Mouse (Mus musculus) embryonic fibroblast, embryonic 13.5 days (primary cell): ENCODE data around the gene Stom. TPM values are rescaled to one million over a fixed set of nuclear protein-coding genes. Genes with fewer than 3 reads are reported as not detected.

ENCODE experiments used
- H3K27ac ChIP-seq: 2 replicates; pipeline ENCODE4 v1.5.1; 2012; ENCODE audit warnings: low read length, control low read depth, inconsistent platforms; ENCODE audit not compliant: insufficient read depth
- H3K4me1 ChIP-seq: 2 replicates; pipeline ENCODE4 v1.6.1; 2011; ENCODE audit warnings: low read length; ENCODE audit not compliant: control insufficient read depth, insufficient read depth
- H3K4me3 ChIP-seq: 2 replicates; pipeline ENCODE4 v1.5.1; 2011; ENCODE audit warnings: mild to moderate bottlenecking, control low read depth, low read length; ENCODE audit not compliant: insufficient read depth
- CTCF ChIP-seq: IDR thresholded peaks from 2 replicates; pipeline ENCODE4 v1.5.1; 2011; ENCODE audit warnings: mild to moderate bottlenecking, control low read depth, low read length, moderate library complexity, borderline replicate concordance; ENCODE audit not compliant: insufficient read depth
- POLR2A ChIP-seq: IDR thresholded peaks from 2 replicates; pipeline ENCODE4 v1.6.1; 2011; ENCODE audit warnings: low read depth, mild to moderate bottlenecking, control low read depth, low read length, moderate library complexity
- polyA plus RNA-seq: library from polyadenylated mRNA; stranded (reverse); fragments of >200 nt; gene quantifications from 2 replicates; pipeline ENCODE4 v1.2.4, GENCODE M21; 2011; ENCODE audit warnings: low read depth; ENCODE audit not compliant: missing spikeins, insufficient read length

Stom gene
- polyA plus RNA-seq, 1 experiment = 36.2 TPM

DNA sequence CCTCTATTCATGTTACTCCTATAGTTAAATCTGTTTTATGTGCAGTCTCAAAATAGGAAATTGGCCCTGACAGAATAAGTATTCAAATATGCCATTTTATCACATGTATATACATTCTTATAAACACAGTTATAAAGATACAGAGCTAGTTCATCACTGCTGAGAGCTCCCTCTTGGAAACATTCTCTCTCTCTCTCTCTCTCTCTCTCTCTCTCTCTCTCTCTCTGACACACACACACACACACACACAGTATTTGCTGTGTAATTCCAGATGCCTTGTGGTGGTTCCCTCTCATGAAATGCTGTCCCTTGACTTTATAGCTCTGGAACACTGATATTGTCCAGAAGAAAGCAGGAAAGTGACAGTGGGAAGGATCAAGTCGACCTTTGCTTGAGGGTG lies 1.3 kb upstream of the Stom start:
- no peak overlapping the region for H3K27ac ChIP-seq
- no peak for TF ChIP-seq POLR2A
- no peak for TF ChIP-seq CTCF

DNA sequence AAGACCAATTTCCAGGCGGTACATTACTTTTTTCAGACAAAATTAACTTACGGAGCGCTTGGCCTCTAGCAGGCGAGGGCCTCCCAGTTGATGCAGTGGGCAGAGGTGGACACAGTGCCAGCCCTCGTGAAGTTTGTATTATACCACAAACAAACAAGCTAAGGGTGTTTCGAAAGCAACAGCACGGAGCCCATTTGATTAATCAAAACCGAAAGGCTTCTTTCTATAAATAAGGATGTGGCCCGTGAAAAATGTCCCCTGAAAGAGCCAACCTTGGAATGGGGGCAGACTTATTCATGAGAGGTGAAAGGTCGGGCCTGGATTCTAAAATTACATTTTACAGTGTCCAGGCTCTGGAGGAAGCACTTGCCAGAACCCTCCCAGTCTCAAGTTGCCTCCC lies 643 bp upstream of the Stom start:
- TF ChIP-seq POLR2A = no peak
- no peak for TF ChIP-seq CTCF
- H3K4me3 ChIP-seq = no peak overlapping the region
- peak overlapping the region; percentile 29 for H3K27ac ChIP-seq
- peaks cover 11% of the 10 kb centered on the region for H3K4me1 ChIP-seq

More for the DNA sequence above, 1.3 kb upstream of the Stom start:
- Histone ChIP-seq H3K4me3 (no peak overlapping the region), H3K4me1 (peaks cover 11% of the 10 kb centered on the region)

DNA sequence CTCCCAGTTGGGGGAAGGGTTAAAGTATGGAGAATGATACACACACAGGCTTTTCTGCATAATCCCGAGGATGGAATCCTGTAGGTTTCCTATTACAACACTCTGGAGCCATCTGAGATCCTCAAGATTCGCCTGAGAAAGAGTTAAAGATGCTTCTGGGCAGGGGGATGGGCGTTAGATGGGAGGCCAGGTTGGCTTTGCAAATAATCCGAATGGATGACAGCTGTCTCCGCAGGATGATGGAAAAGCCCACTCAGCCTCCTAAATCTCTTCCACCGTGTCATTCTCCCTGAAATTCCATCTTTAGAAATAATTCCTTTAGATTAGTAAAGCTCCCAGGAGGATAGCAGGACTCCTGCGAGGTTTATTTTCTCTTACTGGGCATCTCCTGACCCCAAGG lies 1.2 kb downstream of the Stom start:
- no peak for TF ChIP-seq CTCF
- no peak for TF ChIP-seq POLR2A
- Histone ChIP-seq H3K27ac (no peak overlapping the region), H3K4me1 (peaks cover 9% of the 10 kb centered on the region; the same call in 1 of the 2 replicates), H3K4me3 (peak overlapping the region; percentile 53)

DNA sequence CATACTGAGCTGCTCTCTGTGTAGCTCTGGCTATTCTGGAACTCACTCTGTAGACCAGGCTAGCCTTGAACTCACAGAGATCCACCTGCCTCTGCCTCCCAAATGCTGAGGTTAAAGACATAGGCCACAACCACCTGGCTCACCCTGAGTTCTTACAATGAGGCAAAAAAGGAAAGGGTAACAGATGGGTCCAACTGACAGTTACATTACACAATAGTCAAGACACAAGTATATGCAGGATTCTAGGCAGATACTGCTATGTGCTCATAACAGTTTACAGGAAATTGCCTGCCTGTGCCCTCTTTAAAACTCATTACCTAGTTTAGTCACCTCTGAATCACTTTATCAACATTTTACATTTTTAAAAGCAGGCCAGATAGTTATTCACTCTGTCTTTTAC lies 3.1 kb downstream of the Stom start:
- H3K27ac ChIP-seq = no peak overlapping the region
- TF ChIP-seq CTCF = no peak
- TF ChIP-seq POLR2A = no peak
- no peak overlapping the region for H3K4me3 ChIP-seq
- peaks cover 9% of the 10 kb centered on the region; the same call in 1 of the 2 replicates for H3K4me1 ChIP-seq

DNA sequence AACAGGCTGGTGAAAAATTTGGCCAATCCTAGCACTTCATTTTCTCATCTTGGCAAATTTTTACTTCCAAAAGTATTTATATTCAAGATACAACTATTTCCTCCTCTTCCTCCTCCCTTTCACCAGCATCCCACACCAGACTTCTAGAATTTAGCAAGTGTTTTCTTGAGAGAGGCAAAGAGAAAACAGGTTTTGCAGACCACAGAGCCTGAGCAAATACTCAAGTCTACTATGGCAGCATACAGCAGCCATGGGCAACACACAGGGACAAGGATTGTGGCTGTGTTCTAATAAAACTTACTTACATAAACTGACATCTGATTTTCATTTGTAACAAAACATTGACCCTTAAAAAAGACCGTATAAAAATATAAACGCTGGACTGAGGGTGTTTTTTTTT lies 5.6 kb downstream of the Stom start:
- H3K27ac ChIP-seq = no peak overlapping the region
- peaks cover 7% of the 10 kb centered on the region; the same call in 1 of the 2 replicates for H3K4me1 ChIP-seq
- no peak overlapping the region for H3K4me3 ChIP-seq
- TF ChIP-seq CTCF = no peak
- TF ChIP-seq POLR2A = no peak

DNA sequence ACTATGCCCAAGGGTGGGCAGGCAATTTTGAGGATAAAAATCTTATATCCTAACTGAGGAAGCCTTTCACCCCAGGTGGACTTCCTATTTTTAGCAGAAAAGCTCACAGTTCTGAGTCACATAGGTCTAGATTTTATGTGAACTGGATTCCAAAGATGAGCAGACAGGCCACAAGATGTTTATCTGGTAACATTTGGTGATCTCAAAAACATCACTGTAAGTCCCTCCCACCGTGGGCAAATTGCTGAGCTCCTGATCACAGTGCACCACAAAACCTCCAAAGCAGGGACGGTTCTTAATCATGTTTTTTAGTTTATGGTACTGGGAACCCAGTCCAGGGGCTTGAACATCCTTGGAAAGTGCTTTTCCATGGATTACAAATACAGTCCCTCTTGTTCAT lies 7.7 kb downstream of the Stom start:
- no peak for TF ChIP-seq POLR2A
- TF ChIP-seq CTCF = no peak
- Histone ChIP-seq H3K27ac (no peak overlapping the region), H3K4me1 (0 out of 2 replicates have a peak, but pooled peaks cover 2% of the 10 kb centered on the region), H3K4me3 (no peak overlapping the region)

DNA sequence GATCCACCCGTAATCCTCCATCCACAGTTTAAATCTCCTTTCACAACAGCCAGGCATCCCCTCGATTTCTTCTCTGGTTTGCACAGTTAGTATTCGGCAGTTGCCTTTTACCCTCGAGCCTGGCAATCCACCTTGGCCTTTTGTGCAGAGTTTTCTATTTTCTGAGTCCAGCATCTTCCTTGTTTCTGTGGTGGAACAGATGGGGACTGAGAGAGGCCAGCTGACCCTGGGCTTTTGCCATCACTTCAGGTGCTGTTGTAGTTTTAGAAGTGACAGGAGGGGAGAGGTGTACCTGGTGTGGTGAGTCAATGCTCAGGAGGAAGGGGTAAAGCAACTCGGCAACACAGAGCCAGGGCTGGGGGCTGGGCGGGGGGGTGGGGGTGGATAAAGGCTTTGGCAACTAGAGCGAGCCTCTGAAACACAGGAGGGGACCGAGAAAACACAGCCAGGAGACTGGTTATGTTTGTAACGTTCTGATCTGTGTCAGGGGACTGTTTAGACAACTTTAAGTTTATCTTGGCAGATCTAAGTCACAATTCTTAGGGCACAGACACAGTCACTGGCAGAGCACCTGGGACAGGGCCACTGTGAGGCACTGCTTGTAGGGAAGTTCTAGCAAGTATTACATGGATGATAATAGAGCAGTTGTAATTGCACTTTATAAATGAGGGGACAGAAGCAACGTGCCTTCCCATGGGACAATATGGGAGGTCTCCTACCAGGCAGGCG lies 8.5 kb downstream of the Stom start:
- no peak overlapping the region for H3K27ac ChIP-seq
- no peaks in the 10 kb centered on the region for H3K4me1 ChIP-seq
- no peak overlapping the region for H3K4me3 ChIP-seq
- TF ChIP-seq POLR2A = no peak

DNA sequence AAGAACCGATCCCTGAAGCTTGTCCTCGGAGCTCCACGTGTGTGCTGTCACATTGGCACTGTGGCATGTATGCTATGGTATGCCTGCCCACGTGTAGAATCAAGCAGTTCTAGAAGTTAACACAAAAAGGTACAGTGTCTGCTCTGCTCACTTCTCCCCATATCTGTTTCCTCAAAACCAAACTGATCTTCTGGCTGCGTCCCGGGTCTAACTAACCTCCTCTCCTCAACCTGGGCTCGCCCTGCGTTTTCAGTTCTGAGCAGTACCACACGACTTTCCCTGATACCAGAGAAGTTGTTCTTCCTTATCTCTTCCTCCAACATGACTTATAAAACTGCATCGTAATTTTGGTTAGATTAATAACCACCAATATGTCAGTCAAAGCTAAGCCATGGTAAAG lies 9.2 kb downstream of the Stom start:
- Histone ChIP-seq H3K4me1 (no peaks in the 10 kb centered on the region), H3K4me3 (no peak overlapping the region), H3K27ac (no peak overlapping the region)
- TF ChIP-seq POLR2A (no peak), CTCF (no peak)

DNA sequence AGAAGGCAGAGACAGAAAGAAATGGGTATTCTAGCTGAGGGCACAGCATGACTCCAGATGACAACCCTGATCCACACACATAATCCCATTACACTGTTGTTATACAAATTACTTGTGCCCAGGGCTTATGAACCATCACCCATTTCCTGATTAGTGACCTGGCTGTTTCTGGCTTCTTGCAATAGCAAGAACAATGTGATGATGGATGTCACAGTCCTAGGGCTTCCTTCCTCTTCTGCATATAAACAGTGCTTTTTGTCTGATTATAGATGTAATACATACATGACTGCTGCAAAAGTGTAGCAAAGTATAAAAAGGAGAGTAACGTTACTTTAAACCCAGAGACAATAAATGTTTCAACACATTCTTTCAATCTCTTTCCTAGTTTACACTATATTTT lies 9.8 kb downstream of the Stom start:
- Histone ChIP-seq H3K4me1 (no peaks in the 10 kb centered on the region), H3K27ac (no peak overlapping the region), H3K4me3 (no peak overlapping the region)
- TF ChIP-seq POLR2A (no peak), CTCF (no peak)

DNA sequence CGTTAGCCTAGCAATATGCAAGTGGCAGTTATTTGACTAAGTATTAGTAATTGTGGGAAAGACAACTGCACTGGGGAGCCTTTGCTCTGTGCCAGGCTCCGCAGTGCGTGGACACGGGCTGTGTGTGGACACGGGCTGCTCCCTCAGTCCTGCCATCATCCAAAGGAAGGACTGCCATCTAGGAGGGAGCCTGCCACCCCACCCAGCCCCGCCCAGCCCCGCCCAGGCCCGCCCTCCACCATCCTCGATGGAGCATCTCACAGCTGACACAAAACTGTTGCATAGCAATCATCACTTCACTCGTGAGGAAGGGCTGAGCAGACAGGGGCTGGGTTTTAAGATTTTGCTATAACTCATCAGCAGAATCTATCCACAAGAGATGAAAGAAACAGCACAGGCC lies 10.8 kb downstream of the Stom start:
- no peaks in the 10 kb centered on the region for H3K4me1 ChIP-seq
- TF ChIP-seq POLR2A = no peak
- no peak for TF ChIP-seq CTCF
- no peak overlapping the region for H3K27ac ChIP-seq
- no peak overlapping the region for H3K4me3 ChIP-seq

DNA sequence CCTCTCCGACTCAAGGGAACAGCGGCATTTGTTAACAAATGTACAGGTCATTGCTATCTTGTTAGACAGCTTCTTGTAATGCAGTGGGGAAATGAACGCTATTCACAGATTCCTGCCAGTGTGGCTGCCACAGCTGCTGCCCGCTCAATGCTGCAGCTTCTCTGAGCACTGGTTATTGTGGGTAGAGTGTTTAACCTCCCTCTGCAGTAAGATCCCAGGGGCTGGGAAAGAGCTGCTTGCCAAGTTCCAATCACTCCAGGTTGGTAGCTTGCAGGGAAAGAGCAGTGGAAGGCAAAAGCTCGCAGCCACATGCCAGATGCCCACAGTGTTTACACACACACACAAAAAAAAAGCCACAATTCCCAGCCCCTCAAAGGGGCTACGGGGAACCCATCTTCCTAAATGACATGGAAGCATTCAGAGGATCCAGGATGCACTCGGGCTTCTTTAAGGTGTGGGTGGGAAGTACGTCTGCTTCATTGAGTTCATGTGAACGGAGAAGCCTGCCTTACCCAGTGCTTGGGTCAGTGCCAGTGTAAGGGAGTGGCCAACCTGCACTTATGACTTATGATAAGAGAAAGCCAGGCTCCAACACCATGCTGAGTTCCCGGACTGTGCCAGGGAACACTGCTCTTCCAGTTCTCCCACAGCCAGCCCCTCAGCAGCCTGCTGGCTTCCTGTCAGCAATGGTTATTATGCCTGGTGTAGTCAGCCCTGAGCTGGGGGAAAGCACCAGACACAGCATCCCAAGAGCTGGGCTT lies 14.2 kb downstream of the Stom start:
- Histone ChIP-seq H3K27ac (no peak overlapping the region), H3K4me1 (no peaks in the 10 kb centered on the region), H3K4me3 (no peak overlapping the region)
- TF ChIP-seq POLR2A = no peak
- TF ChIP-seq CTCF = no peak
